Mouse (Mus musculus): ENCODE measurements at regions not wholly inside any gene's neighbourhood (a gene's known extent, or its start where the extent isn't known, plus 50 kb on each side); places are given as distances from the start of the nearest gene placed in this dataset.

DNA sequence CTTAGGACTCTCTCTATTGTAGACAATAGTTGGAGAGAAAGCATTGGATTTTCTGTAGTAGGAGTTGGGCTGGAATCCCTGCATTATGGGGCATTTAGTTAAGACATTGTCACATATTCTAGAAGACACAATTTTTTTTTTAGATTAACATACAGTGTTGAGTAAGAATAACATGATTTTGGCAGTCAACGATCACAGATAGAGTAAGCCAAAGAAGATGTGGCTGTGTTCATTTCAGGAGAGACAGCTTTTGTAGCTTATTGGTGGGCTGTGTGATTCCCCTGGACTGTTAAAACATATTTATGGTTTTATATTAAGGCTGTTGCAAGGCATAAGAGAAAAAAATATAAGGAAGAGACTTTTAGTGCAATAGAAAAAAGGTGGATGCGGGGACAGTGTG lies 307.6 kb downstream of the Sqor start:
- TF ChIP-seq CTCF (IDR thresholded peaks at IDR 0.05 in 2 of 3, conservative IDR thresholded peaks at IDR 0.05 in 1 of 3; ENCODE audit: control insufficient read depth in 1 of 3, insufficient read depth in 1 of 3, low read depth in 2 of 3, low read length in 3 of 3, poor library complexity in 1 of 3, severe bottlenecking in 1 of 3), result no peak
- TF ChIP-seq POLR2AphosphoS5 (IDR thresholded peaks at IDR 0.05; ENCODE audit: borderline replicate concordance, low read depth, low read length), result no peak
- TF ChIP-seq MAX (IDR thresholded peaks at IDR 0.05; ENCODE audit: low read length), result no peak
- no peak for TF ChIP-seq ZNF384 (IDR thresholded peaks at IDR 0.05; ENCODE audit: low read depth, low read length)
- TF ChIP-seq GABPA (IDR thresholded peaks at IDR 0.05; ENCODE audit: low read depth, low read length), result no peak
- TF ChIP-seq KAT2A (conservative IDR thresholded peaks at IDR 0.05; ENCODE audit: low read depth, low read length), result no peak
- TF ChIP-seq CHD1 (IDR thresholded peaks at IDR 0.05; ENCODE audit: low read depth, low read length), result no peak
- TF ChIP-seq CHD2 (IDR thresholded peaks at IDR 0.05; ENCODE audit: low read length), result no peak
- no peak for TF ChIP-seq POLR2A (IDR thresholded peaks at IDR 0.05; ENCODE audit: control insufficient read depth in 1 of 2, insufficient read depth in 1 of 2, low read depth in 1 of 2, low read length in 2 of 2, poor library complexity in 1 of 2)
- TF ChIP-seq TBP (IDR thresholded peaks at IDR 0.05; ENCODE audit: low read depth, low read length), result no peak
- no peak for TF ChIP-seq E2F4 (IDR thresholded peaks at IDR 0.05; ENCODE audit: borderline replicate concordance, low read depth, low read length)
